Mouse (Mus musculus) lung, adult 2 months (tissue): ENCODE results near the gene Foxq1. TPM values are rescaled to one million over a fixed set of nuclear protein-coding genes. Genes with fewer than 3 reads are reported as not detected.

ENCODE experiments used
- DNase-seq: peaks from one replicate; pipeline ENCODE4 v3.0.0; 2022
- H3K4me1 ChIP-seq: fragments of 200-500 bp; 2 replicates; pipeline ENCODE4 v1.6.1; 2011; ENCODE audit warnings: low read length; ENCODE audit not compliant: control insufficient read depth, insufficient read depth
- H3K4me3 ChIP-seq: fragments of 200-500 bp; replicated peaks from 2 replicates; pipeline ENCODE3; 2011; ENCODE audit warnings: low read depth, mild to moderate bottlenecking, control low read depth, low read length; ENCODE audit errors: extremely low read depth
- CTCF ChIP-seq: fragments of 200-500 bp; IDR thresholded peaks from 2 replicates; pipeline ENCODE4 v1.5.1; 2011; ENCODE audit warnings: mild to moderate bottlenecking, low read length, control low read depth; ENCODE audit not compliant: insufficient read depth
- POLR2A ChIP-seq: fragments of 200-500 bp; IDR thresholded peaks from 2 replicates; pipeline ENCODE4 v1.6.1; 2011; ENCODE audit warnings: low read depth, mild to moderate bottlenecking, control low read depth, low read length, borderline replicate concordance; ENCODE audit errors: extremely low read depth
- WGBS: fragments of 180-500 bp; shearing (Covaris S2); methylation state at CpG from one replicate; pipeline ENCODE4 v1.1.7; 2018; 5-methylcytosine and 5-hydroxymethylcytosine counted together
- polyA plus RNA-seq: library from polyadenylated mRNA; depleted of rRNA; stranded (reverse); fragments of >200 nt; gene quantifications from 2 replicates; pipeline ENCODE4 v1.2.3, GENCODE M21; 2012; rRNA removed

Foxq1 gene
- polyA plus RNA-seq: 6.4 and 7.9 TPM in 2 replicates

GRCm38 (mm10) chr13:31555834-31556233 is at the start of gene Foxq1:
Foxq1 (plus strand) TSS chr13:31556134.
- WGBS: 88% methylated on average over 4 of the region's 4 CpGs
- H3K4me3 ChIP-seq: no peak within 1 kb of the TSS
- no peak for DNase-seq
- H3K4me1 ChIP-seq: peaks cover 4% of the 10 kb centered on the region; the same call in 1 of the 2 replicates
- TF ChIP-seq POLR2A: no peak
- no peak for TF ChIP-seq CTCF

GRCm38 (mm10) chr13:31506494-31507167 is 49.3 kb upstream of the Foxq1 start:
- peaks cover 4% of the 10 kb centered on the region for H3K4me1 ChIP-seq
- 19% methylated on average over 8 of the region's 8 CpGs for WGBS
- H3K4me3 ChIP-seq: no peak overlapping the region
- DNase-seq: peak; percentile 34
- TF ChIP-seq CTCF (no peak), POLR2A (no peak)

- no peak overlapping the region for H3K4me3 ChIP-seq
- DNase-seq: no peak
- H3K4me1 ChIP-seq: no peaks in the 10 kb centered on the region; the same call in 1 of the 2 replicates
- WGBS: 92% methylated on average over 7 of the region's 7 CpGs
- TF ChIP-seq POLR2A: no peak
- no peak for TF ChIP-seq CTCF
Measured at GRCm38 (mm10) chr13:31515261-31515660, 40.7 kb upstream of the Foxq1 start.

- 42% methylated on average over 10 of the region's 10 CpGs for WGBS
- DNase-seq: peak; percentile 48
- TF ChIP-seq CTCF (no peak), POLR2A (no peak)
- Histone ChIP-seq H3K4me3 (no peak overlapping the region), H3K4me1 (no peaks in the 10 kb centered on the region; the same call in 1 of the 2 replicates)
Measured at GRCm38 (mm10) chr13:31518411-31518886, 37.5 kb upstream of the Foxq1 start.

GRCm38 (mm10) chr13:31518971-31519370 is 37.0 kb upstream of the Foxq1 start:
- WGBS: 54% methylated on average over 9 of the region's 9 CpGs
- no peak for DNase-seq
- TF ChIP-seq POLR2A (no peak), CTCF (no peak)
- Histone ChIP-seq H3K4me3 (no peak overlapping the region), H3K4me1 (no peaks in the 10 kb centered on the region; the same call in 1 of the 2 replicates)

GRCm38 (mm10) chr13:31524976-31525375 is 31.0 kb upstream of the Foxq1 start:
- DNase-seq: no peak
- TF ChIP-seq POLR2A: no peak
- no peak for TF ChIP-seq CTCF
- Histone ChIP-seq H3K4me1 (no peaks in the 10 kb centered on the region), H3K4me3 (no peak overlapping the region)
- 77% methylated on average over 4 of the region's 4 CpGs for whole genome bisulfite sequencing

- H3K4me1 ChIP-seq: no peaks in the 10 kb centered on the region
- DNase-seq: no peak
- WGBS: 55% methylated on average over 5 of the region's 5 CpGs
- H3K4me3 ChIP-seq: no peak overlapping the region
- TF ChIP-seq CTCF: no peak
- no peak for TF ChIP-seq POLR2A
Measured at GRCm38 (mm10) chr13:31531186-31531585, 24.7 kb upstream of the Foxq1 start.

GRCm38 (mm10) chr13:31531651-31532061 is 24.3 kb upstream of the Foxq1 start:
- TF ChIP-seq CTCF (no peak), POLR2A (no peak)
- no peak for DNase-seq
- 48% methylated on average over 8 of the region's 8 CpGs for WGBS

GRCm38 (mm10) chr13:31534726-31535125 is 21.2 kb upstream of the Foxq1 start:
- no peak for DNase-seq
- Histone ChIP-seq H3K4me1 (no peaks in the 10 kb centered on the region), H3K4me3 (no peak overlapping the region)
- 71% methylated on average over 4 of the region's 4 CpGs for WGBS
- TF ChIP-seq CTCF (no peak), POLR2A (no peak)

More at GRCm38 (mm10) chr13:31531651-31532061, 24.3 kb upstream of the Foxq1 start:
- Histone ChIP-seq H3K4me1 (no peaks in the 10 kb centered on the region), H3K4me3 (no peak overlapping the region)

- DNase-seq: no peak
- 90% methylated on average over 5 of the region's 5 CpGs for WGBS
- TF ChIP-seq POLR2A (no peak), CTCF (no peak)
- Histone ChIP-seq H3K4me3 (no peak overlapping the region), H3K4me1 (no peaks in the 10 kb centered on the region)
Measured at GRCm38 (mm10) chr13:31543021-31543420, 12.9 kb upstream of the Foxq1 start.

GRCm38 (mm10) chr13:31546784-31547183 is 9.2 kb upstream of the Foxq1 start:
- Histone ChIP-seq H3K4me1 (no peaks in the 10 kb centered on the region), H3K4me3 (no peak overlapping the region)
- TF ChIP-seq CTCF (no peak), POLR2A (no peak)
- WGBS: 69% methylated on average over 2 of the region's 2 CpGs
- no peak for DNase-seq
